Mouse (Mus musculus): ENCODE data around the gene Hectd3.
A peak's percentile ranks its signal among the peaks of the same experiment; 100 is the strongest.

Hectd3 gene

DNA sequence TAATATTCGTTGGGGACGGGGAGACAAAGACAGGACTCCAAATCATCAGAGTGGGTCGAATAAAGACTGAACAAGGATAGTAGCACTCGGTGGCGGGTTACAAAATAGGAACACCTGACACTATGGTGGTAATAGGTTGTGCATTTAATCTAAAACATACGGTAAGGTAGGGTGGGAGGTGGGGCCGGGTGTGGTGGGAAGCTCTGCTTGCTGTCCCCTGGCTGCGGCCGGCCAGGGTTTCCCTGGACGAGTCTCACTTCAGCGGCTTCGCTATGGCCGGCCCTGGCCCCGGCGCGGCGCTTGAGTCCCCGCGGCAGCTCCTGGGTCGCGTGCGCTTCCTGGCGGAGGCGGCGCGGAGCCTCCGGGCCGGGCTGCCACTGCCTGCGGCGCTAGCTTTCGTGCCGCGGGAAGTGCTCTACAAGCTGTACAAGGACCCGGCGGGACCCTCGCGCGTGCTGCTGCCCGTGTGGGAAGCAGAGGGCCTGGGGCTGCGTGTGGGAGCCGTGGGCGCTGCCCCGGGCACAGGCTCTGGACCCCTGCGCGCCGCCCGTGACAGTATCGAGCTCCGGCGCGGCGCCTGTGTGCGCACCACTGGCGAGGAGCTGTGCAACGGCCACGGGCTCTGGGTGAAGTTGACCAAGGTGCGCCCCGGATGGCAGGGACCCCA, at the start of gene Hectd3:
Hectd3 (plus strand) TSS at position 187 of the 667 bp plus-strand sequence.
- peak; percentile 27 to 42 for DNase-seq (ENCODE audit: low read depth in 2 of 2, low spot score in 2 of 2)

DNA sequence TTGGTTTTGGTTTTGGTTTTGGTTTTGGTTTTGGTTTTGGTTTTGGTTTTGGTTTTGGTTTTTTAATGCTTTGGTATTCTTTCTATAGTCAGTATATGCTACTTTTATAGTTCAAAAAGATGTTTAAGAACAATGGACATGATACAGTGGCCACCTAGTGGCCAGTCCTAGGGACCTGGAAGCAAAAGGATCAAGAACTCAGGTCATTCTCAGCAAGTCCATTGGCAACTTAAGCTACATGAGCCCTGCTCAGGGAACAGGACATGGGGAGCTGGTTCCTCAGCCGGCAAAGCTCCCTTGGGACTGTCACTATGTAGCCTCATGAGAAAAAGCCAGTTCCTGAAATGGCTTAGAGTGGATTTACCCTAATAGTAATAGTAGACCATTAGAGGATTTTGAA, 43.5 kb upstream of the Hectd3 start:
- DNase-seq (ENCODE audit: low read depth in 2 of 2, low spot score in 2 of 2) = no peak

- no peak for DNase-seq (ENCODE audit: low read depth in 2 of 2, low spot score in 2 of 2)
Observed at GRCm38 (mm10) chr4:116954951-116955350, 40.2 kb upstream of the Hectd3 start.

DNA sequence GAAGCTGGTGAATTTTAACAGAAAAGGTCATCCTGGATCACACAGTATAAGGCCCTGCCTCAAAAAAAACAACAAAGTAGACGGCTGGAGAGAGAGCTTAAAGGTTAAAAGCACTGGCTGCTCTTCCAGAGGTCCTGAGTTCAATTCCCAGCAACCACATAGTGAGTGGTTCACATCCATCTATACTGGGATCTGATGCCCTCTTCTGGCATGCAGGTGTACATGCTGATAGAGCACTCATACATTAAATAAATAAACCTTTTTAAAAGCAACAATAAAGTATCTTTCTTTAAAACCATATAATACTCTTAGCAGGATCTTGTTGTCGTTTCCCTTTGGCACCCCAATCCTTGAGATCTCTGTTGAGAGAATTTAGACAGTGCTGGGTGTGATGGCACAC, 18.6 kb upstream of the Hectd3 start:
- no peak for DNase-seq (ENCODE audit: low read depth in 2 of 2, low spot score in 2 of 2)

DNA sequence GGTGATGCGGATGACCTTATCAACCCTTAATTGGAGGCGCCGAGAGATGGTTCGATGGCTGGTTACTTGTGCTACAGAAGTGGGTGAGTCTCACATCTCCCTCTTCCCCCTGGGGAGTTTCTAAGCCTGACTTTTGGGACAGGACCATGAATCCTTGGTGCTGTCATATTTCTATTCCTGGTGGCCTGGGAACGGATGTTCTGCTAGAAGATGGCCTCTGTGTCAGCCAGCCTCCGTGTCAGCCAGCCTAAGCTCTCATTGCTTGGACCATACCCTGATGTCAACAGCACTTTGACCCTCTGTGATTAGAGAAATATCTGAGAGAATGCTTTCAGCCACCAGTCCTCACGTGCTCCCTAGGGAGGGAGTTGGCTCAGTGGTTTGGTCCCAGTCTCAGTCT, 9.4 kb upstream of the Hectd3 start:
- no peak for DNase-seq (ENCODE audit: low read depth in 2 of 2, low spot score in 2 of 2)

DNA sequence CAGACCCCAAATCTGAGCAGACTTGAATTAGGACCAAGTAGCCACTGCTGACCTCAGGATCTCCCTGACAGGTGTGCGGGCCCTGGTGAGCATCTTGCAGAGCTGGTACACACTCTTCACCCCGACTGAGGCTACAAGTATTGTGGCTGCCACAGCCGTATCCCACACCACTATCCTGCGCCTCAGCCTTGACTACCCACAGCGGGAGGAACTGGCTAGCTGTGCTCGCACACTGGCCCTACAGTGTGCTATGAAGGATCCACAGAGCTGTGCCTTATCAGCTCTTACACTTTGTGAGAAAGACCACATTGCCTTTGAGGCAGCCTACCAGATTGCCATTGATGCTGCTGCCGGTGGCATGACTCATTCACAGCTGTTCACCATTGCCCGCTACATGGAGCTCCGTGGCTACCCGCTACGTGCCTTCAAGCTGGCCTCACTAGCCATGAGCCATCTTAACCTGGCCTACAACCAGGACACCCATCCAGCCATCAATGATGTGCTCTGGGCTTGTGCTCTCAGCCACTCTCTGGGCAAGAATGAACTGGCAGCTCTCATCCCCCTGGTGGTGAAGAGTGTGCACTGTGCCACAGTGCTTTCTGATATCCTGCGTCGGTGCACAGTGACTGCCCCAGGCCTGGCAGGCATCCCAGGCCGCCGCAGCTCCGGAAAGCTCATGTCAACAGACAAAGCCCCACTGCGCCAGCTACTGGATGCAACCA, 8.6 kb upstream of the Hectd3 start:
- DNase-seq (ENCODE audit: low read depth in 2 of 2, low spot score in 2 of 2) = peak; percentile 26 to 45

DNA sequence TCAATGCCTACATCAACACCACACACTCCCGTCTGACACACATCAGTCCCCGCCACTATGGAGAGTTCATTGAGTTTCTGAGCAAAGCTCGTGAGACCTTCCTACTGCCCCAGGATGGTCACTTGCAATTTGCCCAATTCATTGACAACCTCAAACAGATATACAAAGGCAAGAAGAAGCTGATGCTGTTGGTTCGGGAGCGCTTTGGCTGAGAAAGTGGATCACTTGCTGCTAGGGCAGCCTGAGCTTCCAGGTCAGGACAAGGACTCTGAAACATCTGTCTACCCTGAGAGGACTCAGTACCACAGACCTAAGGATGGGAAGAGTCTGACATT, 8.0 kb upstream of the Hectd3 start:
- no peak for DNase-seq (ENCODE audit: low read depth in 2 of 2, low spot score in 2 of 2)

GRCm38 (mm10) chr4:116989731-116990130, 5.4 kb upstream of the Hectd3 start:
- no peak for DNase-seq (ENCODE audit: low read depth in 2 of 2, low spot score in 2 of 2)

GRCm38 (mm10) chr4:116991366-116991765, 3.8 kb upstream of the Hectd3 start:
- peak; percentile 63 to 80 for DNase-seq (ENCODE audit: low read depth in 2 of 2, low spot score in 2 of 2)

DNA sequence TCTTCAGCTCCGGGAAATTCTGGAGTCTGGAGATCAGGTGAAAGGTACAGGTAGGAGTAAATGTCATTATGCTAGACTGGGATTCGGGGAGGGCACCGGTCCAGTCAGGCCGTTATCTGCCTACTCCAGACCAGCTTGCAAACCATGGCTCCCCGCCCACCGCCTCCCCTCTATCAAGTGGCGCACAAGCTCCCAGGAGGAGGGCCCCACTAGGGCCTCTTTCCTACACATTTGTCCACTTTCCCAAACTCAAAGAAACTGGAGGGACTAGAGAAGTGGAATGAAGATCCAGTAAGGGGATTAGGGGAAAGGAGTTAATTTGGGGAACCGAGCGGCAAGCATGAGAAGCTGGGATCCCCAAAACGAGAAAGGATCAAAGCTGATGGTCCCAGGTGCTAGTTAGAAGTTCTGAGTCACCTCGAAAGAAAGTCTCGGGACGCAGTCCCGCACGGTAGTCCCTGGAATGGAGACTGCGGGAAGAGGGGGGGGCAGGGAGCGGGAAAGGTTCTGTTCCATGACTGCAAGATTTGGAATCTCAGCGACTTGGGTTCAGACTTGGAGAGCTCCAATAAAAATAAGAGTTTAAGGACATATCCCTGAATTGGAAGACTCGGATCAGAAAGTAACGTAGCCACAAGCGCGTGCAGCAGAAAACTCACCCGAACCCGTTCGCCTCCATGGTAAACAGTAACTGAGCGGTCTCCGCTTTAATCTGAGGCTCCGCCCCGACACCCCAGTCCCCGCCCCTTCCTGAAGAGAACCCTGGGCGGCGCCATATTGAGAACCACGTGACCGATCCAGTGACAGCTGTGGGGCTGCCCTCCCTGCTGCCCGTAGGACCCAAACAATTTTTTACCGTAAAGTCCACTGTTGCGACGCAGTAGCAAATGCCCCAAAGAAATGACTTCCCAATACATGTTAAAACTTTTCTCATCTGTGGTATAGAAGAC, 1.2 kb upstream of the Hectd3 start, which contains the start of gene Urod:
Urod (minus strand) TSS at position 742 of the 950 bp plus-strand sequence.
- DNase-seq (ENCODE audit: low read depth in 2 of 2, low spot score in 2 of 2) = peak; percentile 93 to 96

- no peak for DNase-seq (ENCODE audit: low read depth in 2 of 2, low spot score in 2 of 2)
Observed at GRCm38 (mm10) chr4:116995798-116996135, 650 bp downstream of the Hectd3 start.

- no peak for DNase-seq (ENCODE audit: low read depth in 2 of 2, low spot score in 2 of 2)
Observed at GRCm38 (mm10) chr4:116999513-117000154, 4.5 kb downstream of the Hectd3 start.

DNA sequence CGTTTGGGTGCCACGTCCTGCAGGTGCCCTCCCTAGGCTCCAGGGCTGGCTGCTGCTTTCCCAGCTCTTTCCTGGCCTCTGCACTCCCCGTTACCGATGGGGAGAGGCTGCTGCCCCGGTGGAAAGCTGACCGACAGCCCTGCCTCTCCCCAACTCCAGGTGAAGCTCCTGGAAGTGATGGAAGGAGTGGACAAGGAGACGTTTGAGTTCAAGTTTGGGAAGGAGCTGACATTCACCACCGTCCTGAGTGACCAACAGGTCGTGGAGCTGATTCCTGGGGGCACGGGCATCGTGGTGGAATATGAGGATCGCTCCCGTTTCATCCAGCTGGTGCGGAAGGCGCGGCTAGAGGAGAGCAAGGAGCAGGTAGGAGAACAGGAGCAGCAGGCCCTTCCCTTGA, 6.8 kb downstream of the Hectd3 start:
- no peak for DNase-seq (ENCODE audit: low read depth in 2 of 2, low spot score in 2 of 2)

DNA sequence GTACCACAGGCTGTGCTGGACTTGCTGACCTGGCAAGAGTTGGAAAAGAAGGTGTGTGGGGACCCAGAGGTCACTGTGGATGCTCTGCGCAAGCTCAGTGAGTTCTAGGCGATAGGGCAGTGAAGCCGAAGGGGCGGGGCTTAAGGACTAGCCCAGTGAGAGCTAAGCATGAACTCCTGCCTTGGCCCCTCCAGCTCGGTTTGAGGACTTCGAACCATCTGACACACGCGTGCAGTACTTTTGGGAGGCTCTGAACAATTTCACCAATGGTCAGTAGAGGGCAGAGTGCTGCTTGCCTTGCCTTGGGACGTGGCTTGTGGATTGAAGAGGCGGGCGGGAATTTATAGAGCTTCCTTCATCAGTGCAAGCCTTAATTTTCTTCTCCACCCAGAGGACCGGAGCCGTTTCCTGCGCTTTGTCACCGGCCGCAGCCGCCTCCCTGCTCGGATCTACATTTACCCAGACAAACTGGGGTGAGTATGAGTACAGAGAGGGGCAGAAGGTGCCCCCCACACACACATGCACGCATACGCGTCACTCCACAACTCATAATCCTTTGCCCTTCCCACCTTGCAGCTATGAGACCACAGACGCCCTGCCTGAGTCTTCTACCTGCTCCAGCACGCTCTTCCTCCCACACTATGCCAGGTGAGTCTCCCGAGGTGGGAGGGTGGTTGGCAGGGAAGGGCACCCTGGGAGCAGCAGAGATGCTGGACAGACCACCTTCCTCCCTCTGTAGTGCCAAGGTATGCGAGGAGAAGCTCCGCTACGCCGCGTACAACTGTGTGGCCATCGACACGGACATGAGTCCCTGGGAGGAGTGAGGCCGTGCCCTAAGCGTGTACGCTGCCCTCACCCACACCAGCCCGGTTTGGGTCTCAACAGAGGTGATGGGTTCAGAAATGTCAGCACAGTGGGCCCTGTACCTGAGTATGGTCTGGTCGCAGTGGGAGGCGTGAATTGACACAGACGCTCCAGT, 7.7 kb downstream of the Hectd3 start:
- DNase-seq (ENCODE audit: low read depth in 2 of 2, low spot score in 2 of 2) = no peak

DNA sequence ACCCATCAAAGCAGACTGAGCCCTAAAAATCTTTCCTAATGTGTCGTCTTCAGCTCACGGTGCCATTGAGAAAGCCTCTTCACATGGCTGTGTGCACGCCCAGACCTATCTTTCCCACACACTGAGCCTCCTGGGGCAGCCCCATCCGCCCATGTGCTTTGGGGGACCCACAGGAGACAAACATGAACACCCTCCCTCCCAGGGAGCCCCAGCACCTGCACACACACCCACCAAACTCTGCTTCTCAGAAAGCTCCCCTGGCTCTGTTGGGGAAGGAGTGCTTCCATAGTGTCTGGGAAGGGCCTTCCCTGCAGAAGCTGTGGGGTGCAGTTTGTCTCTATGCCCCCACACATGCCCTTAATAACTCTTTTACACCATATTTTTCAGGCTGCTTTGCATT, 9.5 kb downstream of the Hectd3 start:
- DNase-seq (ENCODE audit: low read depth in 2 of 2, low spot score in 2 of 2) = no peak

GRCm38 (mm10) chr4:117005611-117006400, 10.7 kb downstream of the Hectd3 start:
- DNase-seq (ENCODE audit: low read depth in 2 of 2, low spot score in 2 of 2) = no peak

DNA sequence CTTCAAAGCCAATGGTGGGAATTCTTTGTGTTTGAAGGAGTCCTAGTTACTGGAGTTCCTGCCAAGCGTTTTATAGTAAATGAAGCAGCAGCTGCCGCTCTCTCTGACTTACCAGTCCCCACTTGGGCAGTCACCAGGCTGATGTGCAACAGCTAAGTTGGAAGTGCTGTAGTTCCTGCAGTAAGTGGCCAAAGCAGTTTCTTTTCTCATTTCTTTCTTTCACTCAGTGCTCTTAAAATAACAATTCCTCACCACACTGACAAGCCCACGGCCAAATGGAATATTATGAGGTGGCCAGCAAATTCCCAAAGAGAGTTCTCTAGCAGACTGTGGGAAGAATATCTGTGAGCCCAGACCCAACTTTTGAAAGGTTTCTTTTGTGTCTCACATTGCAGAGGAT, 11.9 kb downstream of the Hectd3 start:
- no peak for DNase-seq (ENCODE audit: low read depth in 2 of 2, low spot score in 2 of 2)

GRCm38 (mm10) chr4:117010231-117010630, 15.1 kb downstream of the Hectd3 start:
- no peak for DNase-seq (ENCODE audit: low read depth in 2 of 2, low spot score in 2 of 2)

GRCm38 (mm10) chr4:117013596-117013995, 18.5 kb downstream of the Hectd3 start:
- no peak for DNase-seq (ENCODE audit: low read depth in 2 of 2, low spot score in 2 of 2)
